Mouse (Mus musculus) monocyte, adult 2 months (primary cell): ENCODE results near the gene Castor1.

Experiments
- DNase-seq, 2 experiments: peaks; one replicate each; pipeline ENCODE4 v3.0.0; 2022; ENCODE audit warnings: low spot score in 2 of 2, low read depth in 1 of 2

The Castor1 gene

DNA sequence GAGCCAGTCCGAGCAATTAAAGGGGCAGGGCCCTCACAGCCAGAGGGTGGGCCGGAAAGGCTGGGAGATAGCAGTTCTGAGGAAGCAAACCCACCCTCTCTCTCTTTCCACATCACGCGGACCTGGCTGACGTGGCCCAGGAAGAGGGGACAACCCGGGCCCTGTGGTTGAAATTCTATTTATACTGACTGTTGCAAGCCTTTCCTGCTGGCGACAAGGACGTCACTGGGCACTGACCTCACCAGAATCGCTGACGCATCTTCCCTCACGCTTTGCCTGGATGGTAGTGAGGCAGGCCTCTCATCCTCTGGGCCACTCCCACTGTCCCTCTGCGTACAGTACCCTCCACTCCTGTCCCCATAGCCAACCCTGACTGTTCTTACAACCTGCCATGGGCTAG lies 14.6 kb downstream of the Castor1 start:
- DNase-seq: peak; percentile 83 to 91

DNA sequence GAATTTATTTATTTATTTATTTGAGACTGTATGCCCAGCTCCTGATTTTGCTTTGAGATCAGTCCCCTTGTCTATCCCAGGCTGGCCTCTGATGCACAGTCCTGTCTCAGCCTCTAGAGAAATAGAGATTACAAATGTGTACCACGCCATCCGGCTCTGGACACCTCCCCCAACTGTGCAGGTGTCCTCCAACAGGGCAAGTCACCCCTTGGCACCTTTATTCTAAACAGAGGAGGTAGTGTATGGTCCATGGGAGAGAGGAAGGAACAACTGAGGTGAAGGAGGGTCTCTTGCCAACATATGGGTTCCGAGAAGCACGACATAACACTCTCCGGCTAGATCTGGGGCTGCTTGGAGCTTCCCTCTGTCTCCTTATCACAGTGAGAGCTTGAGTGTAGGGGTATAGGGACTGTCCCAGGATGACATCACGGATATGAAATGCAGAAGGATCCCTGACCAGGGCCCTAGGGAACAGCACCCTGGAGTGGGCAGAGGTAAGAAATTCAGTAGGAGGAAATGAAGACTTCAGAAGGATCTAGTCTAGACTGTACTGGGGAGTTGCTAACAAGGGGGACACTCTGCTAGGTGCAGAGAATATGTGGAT lies 17.1 kb downstream of the Castor1 start:
- DNase-seq: no peak

DNA sequence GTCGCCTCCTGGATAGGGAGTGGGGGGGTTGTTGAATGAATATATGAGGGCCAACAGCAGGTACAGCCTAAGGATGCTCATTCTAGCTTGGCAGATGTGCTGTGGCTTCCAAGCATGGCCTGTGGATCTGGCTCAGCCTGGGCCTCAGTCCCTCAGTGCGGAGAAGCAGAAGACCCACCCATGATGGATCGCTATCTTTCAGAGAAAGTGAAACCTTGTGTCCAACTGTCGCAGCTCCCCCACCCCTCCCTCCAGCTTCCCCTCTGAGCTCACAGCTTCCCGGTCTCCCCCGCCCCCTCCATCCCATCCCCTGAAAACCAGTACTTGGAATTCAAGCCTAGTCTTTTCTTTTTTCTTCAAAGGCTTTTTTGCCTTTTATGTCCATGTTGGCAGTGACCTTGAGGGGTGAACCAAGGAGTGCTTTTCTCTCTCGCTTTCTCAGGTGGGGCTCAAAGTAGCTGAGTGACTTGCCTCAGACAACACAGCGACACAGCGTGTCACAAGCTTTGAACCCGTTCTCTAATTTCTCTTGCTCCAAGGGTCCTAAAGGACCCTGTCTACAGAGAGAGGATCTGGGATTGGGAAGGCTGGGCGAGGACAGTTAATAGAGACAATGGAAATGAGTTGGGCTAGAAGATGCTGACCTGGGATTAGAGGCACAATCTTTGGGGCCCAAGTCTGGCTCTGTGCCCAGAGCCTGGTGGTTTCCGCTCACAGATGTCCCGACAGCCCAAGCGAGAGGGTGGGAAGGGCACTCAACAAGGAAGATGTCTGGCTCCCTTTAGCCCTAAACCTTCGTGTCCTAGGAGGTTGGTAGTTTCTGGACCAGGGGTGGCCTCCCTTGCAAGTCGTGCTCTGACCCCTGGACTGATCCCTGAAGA lies 17.9 kb downstream of the Castor1 start, which contains the start of gene Osm:
TSS of gene Osm (plus strand) at position 756 of the 881 bp plus-strand sequence.
- DNase-seq: peak in 1 of 2 experiments; percentile 63

DNA sequence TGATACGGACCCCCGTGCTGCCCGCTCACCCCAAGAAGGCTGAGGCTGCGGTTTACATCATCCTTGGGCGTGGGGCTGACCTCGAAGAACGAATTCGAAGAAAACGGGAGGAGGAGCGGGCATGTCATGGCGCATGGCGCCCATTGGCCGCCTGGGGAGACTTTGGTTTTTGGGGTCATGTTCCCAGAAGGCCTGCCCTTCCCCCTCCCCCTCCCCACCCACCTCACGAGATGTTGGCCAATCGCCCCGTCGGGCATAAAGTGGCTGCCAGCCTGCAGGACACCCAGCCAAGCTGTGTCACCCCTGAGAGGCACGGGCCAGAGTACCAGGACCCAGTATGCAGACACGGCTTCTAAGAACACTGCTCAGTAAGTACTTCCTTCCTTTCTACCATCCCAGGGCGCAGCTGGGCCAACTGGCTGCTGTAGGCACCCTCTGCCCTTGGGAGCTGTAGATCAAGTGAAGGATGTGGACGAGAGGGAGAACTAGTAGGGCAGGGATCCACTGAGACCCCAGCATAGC lies 18.6 kb downstream of the Castor1 start:
- DNase-seq: peak in 1 of 2 experiments; percentile 56

DNA sequence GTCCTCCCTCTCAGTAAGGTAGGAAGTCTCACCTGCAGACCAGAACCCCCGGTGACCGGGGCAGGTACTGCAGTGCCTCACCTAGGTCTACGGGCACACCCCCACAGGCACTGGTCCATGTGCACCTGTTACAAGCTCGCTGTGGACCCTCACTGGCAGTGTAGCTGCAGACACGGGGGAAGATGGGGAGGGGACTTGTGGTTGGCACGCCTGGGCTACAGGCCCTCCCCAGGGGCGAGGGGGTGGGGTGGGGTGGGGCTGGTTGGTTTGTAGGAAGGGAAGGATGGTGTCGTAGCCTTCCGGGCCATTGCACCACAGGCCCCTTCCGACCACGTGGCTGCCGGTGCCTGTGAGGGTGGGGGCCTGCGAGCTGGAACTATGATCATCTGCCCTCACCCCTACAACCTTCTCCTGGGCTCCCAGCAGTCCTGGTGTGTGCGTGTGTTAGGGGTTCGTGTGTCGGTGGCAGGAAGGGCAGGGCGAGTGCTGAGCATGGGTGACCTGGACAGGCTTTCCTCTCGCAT lies 19.4 kb downstream of the Castor1 start:
- DNase-seq: peak in 1 of 2 experiments; percentile 52

DNA sequence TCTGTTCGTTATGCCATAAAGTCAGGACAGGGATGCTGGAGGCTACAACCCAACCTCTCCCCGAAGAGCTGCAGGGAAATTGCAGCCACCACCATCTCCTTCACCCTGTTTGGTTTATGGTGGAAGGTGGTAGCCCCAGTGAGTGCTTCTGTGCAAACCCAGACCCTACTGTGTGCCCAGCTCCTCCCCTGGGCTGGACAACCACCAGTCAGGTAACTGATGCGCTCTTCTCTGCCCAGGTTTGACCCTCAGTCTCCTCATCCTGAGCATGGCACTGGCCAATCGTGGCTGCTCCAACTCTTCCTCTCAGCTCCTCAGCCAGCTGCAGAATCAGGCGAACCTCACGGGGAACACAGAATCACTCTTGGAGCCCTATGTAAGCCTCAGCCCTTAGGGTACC lies 20.1 kb downstream of the Castor1 start:
- no peak for DNase-seq

DNA sequence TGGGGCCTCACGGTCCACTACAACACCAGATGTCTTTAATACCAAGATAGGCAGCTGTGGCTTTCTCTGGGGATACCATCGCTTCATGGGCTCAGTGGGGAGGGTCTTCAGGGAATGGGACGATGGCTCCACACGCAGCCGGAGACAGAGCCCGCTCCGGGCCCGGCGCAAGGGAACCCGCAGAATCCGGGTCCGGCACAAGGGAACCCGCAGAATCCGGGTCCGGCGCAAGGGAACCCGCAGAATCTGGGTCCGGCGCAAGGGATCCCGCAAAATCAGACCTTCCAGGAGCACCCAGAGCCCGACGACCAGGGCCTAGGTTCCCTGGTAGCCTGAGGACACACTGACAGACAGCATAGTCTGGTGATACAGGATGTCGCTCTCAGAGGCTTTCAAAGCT lies 21.7 kb downstream of the Castor1 start:
- DNase-seq: no peak

DNA sequence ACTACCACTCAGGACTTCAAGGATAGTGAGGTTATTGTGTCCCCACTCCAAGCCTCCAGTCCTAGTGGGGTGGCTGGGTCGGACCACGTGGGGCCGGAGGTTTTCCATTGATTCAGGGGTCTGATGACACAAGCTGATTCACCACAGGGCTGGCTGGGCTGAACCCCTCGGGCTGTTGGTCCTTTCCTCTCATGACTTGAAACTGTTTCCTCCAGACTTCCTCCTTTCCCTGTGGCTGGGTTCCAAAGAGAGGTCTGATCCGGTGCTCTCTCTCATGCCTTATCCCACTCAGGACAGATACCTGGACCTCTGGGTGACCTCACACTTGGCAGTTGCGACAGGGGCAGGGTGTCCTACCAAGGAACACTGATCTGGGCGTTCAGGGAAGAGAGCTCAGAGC lies 22.1 kb downstream of the Castor1 start:
- DNase-seq: peak in 1 of 2 experiments; percentile 42

DNA sequence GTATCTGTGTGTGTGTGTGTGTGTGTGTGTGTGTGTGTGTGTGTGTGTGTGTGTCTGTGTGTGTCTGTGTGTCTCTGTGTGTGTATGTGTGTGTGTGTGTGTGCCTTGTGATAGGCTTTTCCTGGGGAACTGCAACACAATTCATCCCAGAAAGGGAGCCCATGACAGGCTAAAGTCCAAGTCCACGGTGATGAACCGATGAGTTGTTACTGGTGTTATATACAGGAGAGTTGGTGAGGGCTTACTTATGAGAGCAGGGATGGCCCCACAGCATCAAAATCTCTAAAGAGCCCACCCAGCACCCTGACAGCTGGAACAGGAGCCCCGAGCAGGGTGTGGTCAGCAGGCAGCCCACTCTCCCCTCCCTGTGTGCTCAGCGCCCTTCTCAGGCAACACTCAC lies 23.2 kb downstream of the Castor1 start:
- no peak for DNase-seq

DNA sequence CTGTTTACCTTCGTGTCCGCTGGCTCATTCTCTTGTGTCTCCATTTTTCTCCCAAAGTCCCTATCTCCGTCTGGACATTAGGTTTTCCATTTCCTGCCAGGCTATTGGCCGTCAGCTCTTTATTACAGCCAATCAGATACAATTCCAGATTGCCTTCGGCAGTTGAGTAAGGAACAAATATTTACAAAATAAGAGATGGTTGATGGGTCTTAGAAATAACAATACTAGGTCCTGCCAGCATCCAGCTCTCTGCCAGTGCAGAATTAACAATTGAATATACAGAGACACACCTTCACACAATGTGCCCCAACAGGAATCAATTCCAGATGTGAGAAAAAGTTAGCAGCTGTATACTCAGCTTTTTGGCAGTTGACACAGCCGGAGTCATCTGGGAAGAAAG lies 28.1 kb downstream of the Castor1 start:
- no peak for DNase-seq

DNA sequence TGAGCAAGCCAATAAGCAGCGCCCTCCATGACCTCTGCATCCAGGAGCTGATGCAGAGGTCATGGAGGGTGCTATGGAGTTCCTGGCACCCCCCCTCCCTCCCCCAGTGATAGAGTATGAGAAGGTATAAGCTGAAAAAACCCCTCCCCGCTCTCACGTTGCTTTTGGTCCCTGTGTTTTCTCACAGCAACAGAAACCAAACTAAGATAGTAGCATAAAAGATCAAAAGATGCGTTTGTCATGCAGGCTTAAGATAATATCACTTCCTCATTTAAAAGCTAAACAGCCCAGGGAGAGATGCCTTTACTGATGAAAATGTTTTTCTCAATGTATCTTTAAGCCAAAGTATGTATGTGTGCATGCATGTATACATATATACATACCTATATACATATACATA lies 28.6 kb downstream of the Castor1 start:
- no peak for DNase-seq

DNA sequence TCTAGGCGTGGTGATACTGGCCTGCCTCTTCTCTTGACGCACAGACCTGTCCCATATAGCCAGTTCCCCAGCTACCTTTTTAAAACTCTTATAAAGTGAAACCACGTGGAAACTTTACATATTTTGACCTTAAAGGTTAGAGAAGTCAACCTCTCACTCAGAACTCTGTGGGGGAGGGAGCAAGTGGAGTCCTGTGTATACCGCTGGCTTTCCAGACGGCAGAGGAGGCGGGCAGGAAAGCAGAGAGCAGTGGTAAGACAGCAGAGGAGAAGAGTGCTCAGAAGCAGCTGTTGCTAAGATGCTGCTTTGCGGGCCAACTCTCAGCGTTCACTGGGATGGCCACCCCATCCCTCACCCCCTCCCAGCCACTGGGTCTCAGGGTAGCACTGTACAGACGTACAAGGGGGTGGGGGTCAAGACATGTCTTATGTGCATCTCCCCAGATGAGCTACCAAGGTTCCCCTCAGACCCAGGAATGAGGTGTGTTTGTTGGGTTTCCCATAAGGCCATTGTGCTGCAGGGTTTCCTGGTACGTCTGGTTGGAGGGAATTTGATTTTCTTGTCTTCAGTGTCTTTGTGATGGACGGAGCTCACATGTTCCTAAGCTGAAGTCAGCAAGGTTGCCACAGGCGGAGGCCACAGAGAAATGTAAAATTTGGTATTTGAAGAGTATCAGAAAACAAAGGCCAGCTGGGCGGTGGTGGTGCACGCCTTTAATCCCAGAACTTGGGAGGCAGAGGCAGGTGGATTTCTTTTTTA lies 29.4 kb downstream of the Castor1 start:
- DNase-seq: no peak

DNA sequence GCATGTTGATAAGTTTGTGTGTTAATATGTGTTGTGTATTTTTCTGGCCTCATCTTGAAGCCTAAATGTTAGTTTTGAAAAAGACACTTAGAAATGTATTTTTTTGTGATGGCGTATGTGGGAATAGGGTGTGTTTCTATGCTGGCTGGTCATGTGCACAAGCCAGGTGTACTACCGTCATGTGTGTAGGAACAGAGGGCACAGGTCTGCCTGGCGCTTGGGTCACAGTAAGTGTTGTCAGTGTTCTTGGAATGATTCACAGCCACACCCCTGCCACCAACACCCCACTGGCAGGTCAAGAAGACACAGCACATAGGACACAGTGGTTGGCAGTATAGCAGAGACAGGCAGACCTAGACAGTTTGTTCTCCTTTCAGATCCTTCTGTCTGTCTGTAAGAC lies 31.1 kb downstream of the Castor1 start:
- DNase-seq: no peak

DNA sequence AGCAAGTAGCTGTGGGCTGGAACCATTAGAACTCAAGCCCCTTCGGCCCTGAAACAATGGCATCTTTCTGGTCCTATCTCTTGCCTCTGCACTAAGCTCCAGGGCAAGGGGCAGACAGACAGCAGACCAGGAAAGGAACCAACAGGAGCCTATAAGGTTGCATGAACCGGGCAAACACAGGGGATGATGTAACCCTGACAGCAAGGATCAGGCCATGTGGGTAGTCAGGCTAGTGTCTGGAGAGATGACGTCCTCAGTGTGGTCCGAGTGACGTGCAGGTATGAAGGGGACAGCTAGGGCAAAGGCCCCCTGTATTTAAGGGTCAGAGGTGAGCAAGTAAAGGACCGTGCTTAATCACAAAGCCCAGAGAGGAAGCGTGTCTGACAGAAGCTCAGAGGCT lies 32.3 kb downstream of the Castor1 start:
- DNase-seq: no peak

DNA sequence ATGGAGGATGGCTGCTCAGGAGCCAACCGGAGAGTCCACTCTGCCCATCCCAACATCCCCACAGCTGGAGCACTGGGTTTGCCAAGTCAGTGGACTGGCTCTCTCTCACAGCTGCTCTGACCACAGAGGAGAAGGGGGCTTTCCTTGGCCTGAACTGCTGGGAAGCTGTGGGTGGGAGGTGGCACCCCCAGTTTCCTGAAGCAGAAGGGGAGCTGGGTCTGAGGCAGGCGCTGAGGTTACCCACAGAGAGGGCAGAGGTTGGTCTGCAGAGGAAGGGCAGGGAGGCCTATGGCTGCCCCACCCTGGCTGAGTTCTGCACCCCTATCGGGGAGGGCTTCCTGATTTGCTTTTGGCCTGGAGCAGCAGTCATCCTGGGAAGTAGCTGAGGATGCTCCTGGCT lies 33.4 kb downstream of the Castor1 start:
- no peak for DNase-seq

DNA sequence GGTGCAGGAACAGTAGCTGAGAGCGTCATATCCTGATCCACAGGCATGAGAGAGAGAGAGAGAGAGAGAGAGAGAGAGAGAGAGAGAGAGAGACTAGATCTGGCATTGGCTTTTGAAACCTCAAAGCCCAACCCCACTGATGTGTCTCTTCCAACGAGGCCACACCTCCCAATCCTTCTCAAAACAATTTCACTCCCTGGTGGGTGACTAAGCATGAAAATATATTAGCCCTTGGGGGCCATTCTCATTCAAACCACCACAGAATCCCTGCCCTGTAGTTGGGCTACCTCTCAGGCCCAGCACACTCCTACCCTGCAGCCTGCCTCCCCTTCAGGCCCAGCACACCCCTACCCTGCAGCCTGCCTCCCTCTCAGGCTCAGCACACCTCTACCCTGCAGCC lies 34.9 kb downstream of the Castor1 start:
- DNase-seq: no peak

DNA sequence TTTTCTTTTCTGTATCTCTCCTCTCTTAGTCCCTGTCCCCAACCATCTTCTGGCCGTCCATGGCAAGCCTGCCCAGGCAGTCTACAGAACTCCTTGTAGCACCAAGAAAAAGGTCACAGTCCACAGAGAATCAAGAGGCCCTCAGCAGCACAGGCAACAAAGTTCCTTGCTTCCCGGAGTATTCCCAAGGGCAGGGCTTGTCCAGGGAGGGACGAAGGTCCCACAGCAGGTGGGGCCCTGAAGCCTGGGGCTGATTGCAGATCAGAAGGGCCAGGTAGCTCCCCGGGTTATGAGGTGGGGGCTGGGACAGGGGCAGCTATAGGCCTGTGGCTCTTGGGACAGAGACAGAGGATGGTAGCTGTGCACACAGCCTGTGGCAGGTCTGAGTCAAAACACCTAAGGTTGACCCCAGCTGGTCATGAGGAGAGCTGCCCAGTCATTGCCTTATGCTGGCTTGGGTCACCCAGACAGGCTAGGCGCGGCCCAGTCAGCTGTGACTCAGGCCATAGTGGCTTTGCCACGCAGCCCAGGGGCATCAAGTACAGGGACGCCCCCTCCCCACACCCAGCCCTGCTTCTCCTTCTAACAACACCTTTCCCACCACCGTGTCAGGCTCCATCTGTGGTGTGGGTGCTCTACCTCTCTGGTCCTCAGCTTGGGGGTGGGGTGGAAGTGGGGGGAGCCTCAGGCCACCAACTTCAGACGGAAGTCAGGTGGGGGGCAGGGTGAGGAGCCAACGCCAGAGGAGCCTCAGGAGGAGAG lies 39.0 kb downstream of the Castor1 start, which contains the start of gene Lif:
TSS of gene Lif (plus strand) at position 712 of the 762 bp plus-strand sequence.
- DNase-seq: no peak

DNA sequence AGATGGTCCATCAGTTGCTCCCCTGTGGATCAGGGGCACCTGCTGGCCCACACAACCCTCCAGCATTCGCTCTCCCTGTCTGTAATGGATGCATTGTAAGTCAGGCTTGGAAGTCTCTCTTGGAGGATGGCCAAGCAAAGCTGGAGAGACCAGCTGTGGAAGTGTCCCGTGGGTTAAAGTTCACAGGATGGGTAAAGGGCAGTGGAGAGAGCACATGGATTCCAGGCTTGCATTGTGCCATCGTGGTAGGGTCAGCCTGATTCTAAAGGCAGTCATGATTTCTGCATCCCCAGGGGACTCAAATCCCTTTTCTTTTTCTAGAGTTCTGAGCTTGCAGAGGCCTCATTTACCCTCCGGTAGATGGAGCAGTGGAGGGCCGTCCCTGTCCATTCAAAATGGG lies 39.7 kb downstream of the Castor1 start:
- DNase-seq: no peak

DNA sequence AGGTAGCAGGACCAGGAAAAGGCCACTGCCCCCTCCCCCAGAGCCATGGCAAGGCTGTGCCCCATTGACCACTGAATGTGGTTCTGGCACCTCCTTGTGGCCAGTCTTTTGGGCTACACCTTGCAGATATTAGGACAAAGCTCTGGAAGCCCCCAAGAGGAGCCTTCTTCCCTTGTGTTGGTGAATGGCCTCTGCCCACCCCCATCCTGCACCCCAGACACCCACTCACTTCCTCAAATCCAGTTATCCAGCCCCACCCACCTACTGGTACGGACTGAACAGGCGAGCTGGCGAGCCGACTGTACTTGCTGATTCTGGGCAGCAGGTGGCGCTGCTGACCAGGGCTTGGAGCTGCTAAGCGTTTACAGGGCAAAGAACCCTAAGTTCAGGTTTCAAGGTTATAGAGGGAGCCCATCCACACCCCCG lies 40.6 kb downstream of the Castor1 start:
- peak; percentile 57 to 81 for DNase-seq

DNA sequence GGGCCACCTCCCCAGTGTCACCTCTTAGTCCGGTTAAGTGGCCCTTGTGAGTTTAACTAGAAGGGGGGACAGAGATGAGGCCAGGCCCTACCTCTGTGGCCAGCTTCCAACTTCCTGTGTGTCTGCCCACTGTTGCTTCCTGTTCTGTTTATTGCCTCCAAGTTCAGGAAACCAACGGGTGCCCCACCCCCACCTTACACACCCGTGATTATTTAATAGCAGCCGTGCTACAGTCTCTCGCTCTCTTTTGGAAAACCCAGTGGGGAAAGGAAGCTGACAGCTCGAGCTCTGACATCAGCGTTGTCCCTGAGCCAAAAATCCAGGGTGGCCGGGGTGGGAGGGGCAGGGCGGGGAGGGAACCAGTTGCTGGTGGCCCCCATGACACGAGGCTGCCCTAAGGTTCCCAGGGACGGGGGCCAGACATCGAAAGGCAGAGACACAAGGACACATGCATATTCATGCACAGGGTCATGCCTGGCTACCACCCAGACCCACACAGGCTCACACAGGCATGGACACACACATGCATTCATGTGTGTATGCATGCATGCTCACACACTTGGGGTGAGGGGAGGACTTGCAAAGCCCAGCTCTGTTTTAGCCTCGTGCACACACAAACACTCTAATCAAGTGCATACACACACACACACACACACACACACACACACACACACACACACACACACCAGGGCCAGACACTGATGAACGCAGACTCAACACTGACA lies 42.6 kb downstream of the Castor1 start:
- no peak for DNase-seq
